Mouse (Mus musculus): ENCODE results near the gene Frmd5. TPM values are rescaled to one million over a fixed set of nuclear protein-coding genes. Genes with fewer than 3 reads are reported as not detected.

Frmd5 gene
- polyA plus RNA-seq, 1 experiment from 2014 or later: 8.6 TPM

DNA sequence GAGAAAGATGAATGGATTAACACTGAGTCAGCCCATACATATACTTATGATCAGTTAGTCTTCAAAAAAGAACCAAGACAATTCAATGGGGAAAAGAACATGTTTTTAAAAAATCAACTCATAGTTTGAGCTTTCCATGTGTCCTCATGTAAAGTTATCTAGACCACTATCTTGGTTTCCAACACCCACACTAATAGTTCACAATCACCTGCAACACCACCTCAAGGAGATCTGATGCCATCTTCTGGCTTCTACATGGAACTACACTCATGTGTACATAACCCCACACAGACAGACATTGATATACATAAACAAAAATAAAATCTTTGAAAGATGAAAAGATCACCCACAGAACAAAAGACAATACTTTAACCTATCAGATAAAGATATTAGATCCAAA is 17.1 kb downstream of the Frmd5 start:
- no peak for ATAC-seq (ENCODE audit: insufficient number of reproducible peaks, insufficient read depth, low FRiP score, low read depth)

DNA sequence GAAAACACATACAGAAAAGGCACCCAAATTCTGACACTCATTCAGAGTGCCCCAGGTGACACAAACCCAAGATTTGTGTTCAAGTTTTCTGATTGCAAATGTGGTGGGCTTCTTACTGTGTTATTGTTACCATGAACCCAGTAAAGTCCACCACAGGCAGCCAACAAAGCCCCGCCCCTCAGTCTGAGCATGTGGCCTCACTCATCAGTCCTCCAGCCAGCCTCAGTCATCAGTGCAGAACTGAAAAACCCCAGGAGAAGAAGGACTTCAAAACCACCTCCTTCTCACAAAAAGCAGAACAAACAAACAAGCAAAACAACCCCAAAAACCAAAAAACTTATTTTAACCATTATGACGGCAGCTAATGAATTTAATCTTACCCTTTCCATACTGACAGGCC is 18.5 kb downstream of the Frmd5 start:
- ATAC-seq (ENCODE audit: insufficient number of reproducible peaks, insufficient read depth, low FRiP score, low read depth): no peak
- no peaks in the 10 kb centered on the region for H3K9me3 ChIP-seq (ENCODE audit: control insufficient read depth, low read depth, low read length)
- 79% methylated on average over 2 of the region's 2 CpGs for WGBS
- H3K27ac ChIP-seq (ENCODE audit: low read length): no peak overlapping the region
- no peaks in the 10 kb centered on the region for H3K27me3 ChIP-seq (ENCODE audit: control insufficient read depth, insufficient read depth, low read length)
- H3K4me2 ChIP-seq (replicated peaks; ENCODE audit: low read depth, low read length): no peak overlapping the region
- H3K36me3 ChIP-seq (ENCODE audit: control insufficient read depth, insufficient read depth, low read length): no peaks in the 10 kb centered on the region
- no peak overlapping the region for H3K4me3 ChIP-seq (ENCODE audit: low read depth, low read length)
- no peaks in the 10 kb centered on the region; the same call in 1 of the 2 replicates for H3K4me1 ChIP-seq (ENCODE audit: control insufficient read depth, insufficient read depth, low read length)
- no peak overlapping the region for H3K9ac ChIP-seq (replicated peaks; ENCODE audit: low read depth, low read length)

More for the DNA sequence above, 17.1 kb downstream of the Frmd5 start:
- H3K4me1 ChIP-seq (ENCODE audit: control insufficient read depth, insufficient read depth, low read length): no peaks in the 10 kb centered on the region; the same call in 1 of the 2 replicates
- no peaks in the 10 kb centered on the region for H3K36me3 ChIP-seq (ENCODE audit: control insufficient read depth, insufficient read depth, low read length)
- no peak overlapping the region for H3K27ac ChIP-seq (ENCODE audit: low read length)
- no peak overlapping the region for H3K4me3 ChIP-seq (ENCODE audit: low read depth, low read length)
- H3K9me3 ChIP-seq (ENCODE audit: control insufficient read depth, low read depth, low read length): no peaks in the 10 kb centered on the region
- no peaks in the 10 kb centered on the region for H3K27me3 ChIP-seq (ENCODE audit: control insufficient read depth, insufficient read depth, low read length)
- H3K9ac ChIP-seq (replicated peaks; ENCODE audit: low read depth, low read length): no peak overlapping the region
- H3K4me2 ChIP-seq (replicated peaks; ENCODE audit: low read depth, low read length): no peak overlapping the region

GRCm38 (mm10) chr2:121787767-121788166 is 19.1 kb downstream of the Frmd5 start:
- 58% methylated on average over 13 of the region's 13 CpGs for WGBS
- Histone ChIP-seq H3K4me1 (ENCODE audit: control insufficient read depth, insufficient read depth, low read length) (no peaks in the 10 kb centered on the region; the same call in 1 of the 2 replicates), H3K27ac (ENCODE audit: low read length) (no peak overlapping the region), H3K9ac (replicated peaks; ENCODE audit: low read depth, low read length) (no peak overlapping the region), H3K9me3 (ENCODE audit: control insufficient read depth, low read depth, low read length) (no peaks in the 10 kb centered on the region), H3K4me2 (replicated peaks; ENCODE audit: low read depth, low read length) (no peak overlapping the region), H3K27me3 (ENCODE audit: control insufficient read depth, insufficient read depth, low read length) (no peaks in the 10 kb centered on the region), H3K36me3 (ENCODE audit: control insufficient read depth, insufficient read depth, low read length) (no peaks in the 10 kb centered on the region), H3K4me3 (ENCODE audit: low read depth, low read length) (no peak overlapping the region)
- no peak for ATAC-seq (ENCODE audit: insufficient number of reproducible peaks, insufficient read depth, low FRiP score, low read depth)

GRCm38 (mm10) chr2:121787271-121787670 is 19.6 kb downstream of the Frmd5 start:
- no peak for ATAC-seq (ENCODE audit: insufficient number of reproducible peaks, insufficient read depth, low FRiP score, low read depth)
- no peaks in the 10 kb centered on the region for H3K9me3 ChIP-seq (ENCODE audit: control insufficient read depth, low read depth, low read length)
- no peaks in the 10 kb centered on the region; the same call in 1 of the 2 replicates for H3K4me1 ChIP-seq (ENCODE audit: control insufficient read depth, insufficient read depth, low read length)
- no peak overlapping the region for H3K4me3 ChIP-seq (ENCODE audit: low read depth, low read length)
- WGBS: 29% methylated on average over 7 of the region's 7 CpGs
- no peaks in the 10 kb centered on the region for H3K36me3 ChIP-seq (ENCODE audit: control insufficient read depth, insufficient read depth, low read length)
- no peak overlapping the region for H3K4me2 ChIP-seq (replicated peaks; ENCODE audit: low read depth, low read length)
- H3K9ac ChIP-seq (replicated peaks; ENCODE audit: low read depth, low read length): no peak overlapping the region
- H3K27ac ChIP-seq (ENCODE audit: low read length): no peak overlapping the region
- no peaks in the 10 kb centered on the region for H3K27me3 ChIP-seq (ENCODE audit: control insufficient read depth, insufficient read depth, low read length)

DNA sequence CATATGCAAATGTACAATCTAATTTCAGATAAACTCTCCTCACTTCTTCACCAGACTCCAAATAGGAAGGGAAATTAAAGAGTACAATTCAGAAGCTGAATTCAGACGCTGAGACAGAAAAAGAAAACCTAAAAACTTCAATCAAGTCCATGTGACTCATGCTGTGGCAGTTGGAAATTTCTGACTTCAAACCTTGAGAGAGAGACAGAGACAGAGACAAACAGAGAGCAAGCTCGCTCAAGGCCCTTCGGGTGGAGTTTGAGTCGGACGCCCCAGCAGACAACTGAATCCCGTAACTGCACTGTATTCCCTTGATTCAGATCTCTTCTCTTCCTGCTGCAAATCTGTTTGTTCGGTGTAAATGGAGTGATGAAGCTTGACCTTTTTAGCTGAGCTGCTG is 30.7 kb downstream of the Frmd5 start:
- H3K27ac ChIP-seq (ENCODE audit: low read length): no peak overlapping the region
- H3K36me3 ChIP-seq (ENCODE audit: control insufficient read depth, insufficient read depth, low read length): no peaks in the 10 kb centered on the region
- H3K27me3 ChIP-seq (ENCODE audit: control insufficient read depth, insufficient read depth, low read length): no peaks in the 10 kb centered on the region
- no peaks in the 10 kb centered on the region for H3K4me1 ChIP-seq (ENCODE audit: control insufficient read depth, insufficient read depth, low read length)
- H3K4me2 ChIP-seq (replicated peaks; ENCODE audit: low read depth, low read length): no peak overlapping the region
- no peaks in the 10 kb centered on the region for H3K9me3 ChIP-seq (ENCODE audit: control insufficient read depth, low read depth, low read length)
- no peak overlapping the region for H3K9ac ChIP-seq (replicated peaks; ENCODE audit: low read depth, low read length)
- ATAC-seq (ENCODE audit: insufficient number of reproducible peaks, insufficient read depth, low FRiP score, low read depth): no peak
- no peak overlapping the region for H3K4me3 ChIP-seq (ENCODE audit: low read depth, low read length)
- WGBS: 75% methylated on average over 7 of the region's 7 CpGs

- H3K36me3 ChIP-seq (ENCODE audit: control insufficient read depth, insufficient read depth, low read length): no peaks in the 10 kb centered on the region
- H3K4me2 ChIP-seq (replicated peaks; ENCODE audit: low read depth, low read length): no peak overlapping the region
- no peak overlapping the region for H3K9ac ChIP-seq (replicated peaks; ENCODE audit: low read depth, low read length)
- H3K9me3 ChIP-seq (ENCODE audit: control insufficient read depth, low read depth, low read length): 0 out of 2 replicates have a peak, but pooled peaks cover 3% of the 10 kb centered on the region
- no peak for ATAC-seq (ENCODE audit: insufficient number of reproducible peaks, insufficient read depth, low FRiP score, low read depth)
- H3K27me3 ChIP-seq (ENCODE audit: control insufficient read depth, insufficient read depth, low read length): no peaks in the 10 kb centered on the region
- WGBS: 87% methylated on average over 5 of the region's 5 CpGs
- H3K4me1 ChIP-seq (ENCODE audit: control insufficient read depth, insufficient read depth, low read length): no peaks in the 10 kb centered on the region
- H3K27ac ChIP-seq (ENCODE audit: low read length): no peak overlapping the region
- H3K4me3 ChIP-seq (ENCODE audit: low read depth, low read length): no peak overlapping the region
These were observed 42.0 kb downstream of the Frmd5 start for GRCm38 (mm10) chr2:121764851-121765250.

GRCm38 (mm10) chr2:121761861-121762260 is 45.0 kb downstream of the Frmd5 start:
- Histone ChIP-seq H3K4me1 (ENCODE audit: control insufficient read depth, insufficient read depth, low read length) (no peaks in the 10 kb centered on the region), H3K4me2 (replicated peaks; ENCODE audit: low read depth, low read length) (no peak overlapping the region), H3K27me3 (ENCODE audit: control insufficient read depth, insufficient read depth, low read length) (no peaks in the 10 kb centered on the region), H3K36me3 (ENCODE audit: control insufficient read depth, insufficient read depth, low read length) (no peaks in the 10 kb centered on the region), H3K4me3 (ENCODE audit: low read depth, low read length) (no peak overlapping the region), H3K27ac (ENCODE audit: low read length) (no peak overlapping the region), H3K9ac (replicated peaks; ENCODE audit: low read depth, low read length) (no peak overlapping the region), H3K9me3 (ENCODE audit: control insufficient read depth, low read depth, low read length) (no peaks in the 10 kb centered on the region)
- WGBS: 94% methylated on average over 5 of the region's 5 CpGs
- no peak for ATAC-seq (ENCODE audit: insufficient number of reproducible peaks, insufficient read depth, low FRiP score, low read depth)

DNA sequence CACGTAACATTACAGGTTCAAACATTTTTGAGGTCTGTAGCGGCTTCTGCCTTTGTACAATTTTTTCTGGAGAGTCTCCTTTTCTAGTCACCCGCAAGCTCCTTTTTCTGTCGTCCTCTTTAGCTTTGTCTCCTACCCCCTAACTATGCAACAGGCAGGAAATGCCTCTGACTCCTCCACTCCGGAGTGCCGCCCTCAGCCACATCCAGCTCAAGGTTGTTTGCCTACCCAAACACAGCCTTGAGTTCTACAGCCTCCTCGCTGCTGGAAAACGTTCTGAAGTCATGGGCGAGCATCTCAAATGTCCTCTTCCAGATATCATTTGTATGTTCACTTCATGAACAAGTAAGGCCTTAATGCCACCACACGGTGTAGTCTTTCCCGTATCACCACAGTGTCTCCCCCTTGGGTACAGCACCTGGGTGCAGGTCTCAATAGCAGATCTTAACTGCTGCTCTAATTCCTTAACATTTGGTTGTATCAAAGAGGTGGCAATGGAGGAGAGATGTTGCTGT is 45.5 kb downstream of the Frmd5 start:
- ATAC-seq (ENCODE audit: insufficient number of reproducible peaks, insufficient read depth, low FRiP score, low read depth): no peak
- Histone ChIP-seq H3K9me3 (ENCODE audit: control insufficient read depth, low read depth, low read length) (no peaks in the 10 kb centered on the region), H3K4me2 (replicated peaks; ENCODE audit: low read depth, low read length) (no peak overlapping the region), H3K4me1 (ENCODE audit: control insufficient read depth, insufficient read depth, low read length) (no peaks in the 10 kb centered on the region), H3K27me3 (ENCODE audit: control insufficient read depth, insufficient read depth, low read length) (no peaks in the 10 kb centered on the region), H3K4me3 (ENCODE audit: low read depth, low read length) (no peak overlapping the region), H3K27ac (ENCODE audit: low read length) (no peak overlapping the region), H3K36me3 (ENCODE audit: control insufficient read depth, insufficient read depth, low read length) (no peaks in the 10 kb centered on the region), H3K9ac (replicated peaks; ENCODE audit: low read depth, low read length) (no peak overlapping the region)
- 85% methylated on average over 11 of the region's 11 CpGs for WGBS

DNA sequence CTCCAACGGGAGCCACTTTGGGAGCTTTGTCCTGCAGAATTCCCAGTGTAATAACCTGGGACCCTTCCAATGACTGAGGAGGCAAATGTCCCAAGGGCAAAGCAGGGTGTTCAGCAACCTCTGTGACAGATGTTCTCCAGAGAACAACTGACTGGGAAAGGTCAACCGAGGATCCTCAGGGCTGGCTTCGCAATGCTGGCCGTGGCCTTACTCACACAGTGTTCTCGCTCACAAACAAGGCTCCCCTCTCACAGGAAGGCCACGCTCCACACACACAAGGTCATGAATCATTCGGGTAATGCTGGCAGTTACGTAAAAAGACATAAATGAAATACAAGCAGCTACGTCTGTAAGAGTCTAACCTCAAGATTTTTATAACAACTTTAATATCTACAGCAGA is 46.2 kb downstream of the Frmd5 start:
- Histone ChIP-seq H3K4me1 (ENCODE audit: control insufficient read depth, insufficient read depth, low read length) (no peaks in the 10 kb centered on the region), H3K27me3 (ENCODE audit: control insufficient read depth, insufficient read depth, low read length) (no peaks in the 10 kb centered on the region), H3K4me2 (replicated peaks; ENCODE audit: low read depth, low read length) (no peak overlapping the region), H3K4me3 (ENCODE audit: low read depth, low read length) (no peak overlapping the region), H3K9me3 (ENCODE audit: control insufficient read depth, low read depth, low read length) (no peaks in the 10 kb centered on the region), H3K9ac (replicated peaks; ENCODE audit: low read depth, low read length) (no peak overlapping the region), H3K36me3 (ENCODE audit: control insufficient read depth, insufficient read depth, low read length) (no peaks in the 10 kb centered on the region), H3K27ac (ENCODE audit: low read length) (no peak overlapping the region)
- ATAC-seq (ENCODE audit: insufficient number of reproducible peaks, insufficient read depth, low FRiP score, low read depth): no peak
- 81% methylated on average over 9 of the region's 9 CpGs for WGBS
